Mouse (Mus musculus) embryonic fibroblast, embryonic 13.5 days (primary cell): ENCODE data around the gene Plxdc1.

Experiments used
- CTCF ChIP-seq: IDR thresholded peaks from 2 replicates; pipeline ENCODE4 v1.5.1; 2011; ENCODE audit warnings: mild to moderate bottlenecking, control low read depth, low read length, moderate library complexity, borderline replicate concordance; ENCODE audit not compliant: insufficient read depth
- POLR2A ChIP-seq: IDR thresholded peaks from 2 replicates; pipeline ENCODE4 v1.6.1; 2011; ENCODE audit warnings: low read depth, mild to moderate bottlenecking, control low read depth, low read length, moderate library complexity

- TF ChIP-seq CTCF: peak; percentile 60; the same call in 1 of the 2 replicates
- TF ChIP-seq POLR2A: no peak
These were observed 49.5 kb downstream of the Plxdc1 start for GRCm38 (mm10) chr11:97936758-97937157.
